Mouse (Mus musculus): ENCODE data around the gene Tmem167b.

Gene Tmem167b

DNA sequence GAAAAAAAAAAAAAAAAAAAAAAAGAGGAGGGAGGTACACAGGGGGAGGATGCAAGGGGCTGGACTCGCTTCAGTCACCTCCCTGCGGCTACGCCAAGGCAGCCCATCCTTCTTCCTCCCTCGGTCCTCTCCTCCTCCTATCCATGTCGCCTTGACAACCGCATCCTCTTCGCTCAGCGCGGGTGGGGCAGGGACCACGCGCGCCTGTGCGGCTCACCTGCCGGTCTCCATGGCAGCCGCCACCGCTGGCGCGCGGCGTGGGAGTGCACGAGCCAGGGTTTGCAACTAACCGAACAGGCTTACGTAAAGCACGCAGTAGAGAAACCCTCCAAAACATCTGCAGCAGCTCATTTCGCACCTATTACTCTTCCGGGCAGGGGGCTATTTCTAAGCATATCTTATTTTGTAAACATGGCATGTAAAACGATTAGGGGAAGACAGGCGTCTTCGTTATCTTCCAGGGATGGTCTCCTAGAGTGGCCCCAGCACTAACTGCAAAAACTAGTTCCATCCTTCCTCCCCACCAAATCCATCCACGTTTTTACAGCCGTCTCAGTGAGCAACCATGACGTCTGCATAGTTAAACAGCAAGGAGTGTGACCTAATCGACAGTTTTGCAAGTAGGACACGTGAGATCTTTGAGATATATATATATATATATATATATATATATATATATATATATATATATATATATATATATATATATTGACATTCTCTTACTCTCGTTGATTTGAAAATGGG lies 25.6 kb downstream of the Tmem167b start, which contains the start of gene 5330417C22Rik:
5330417C22Rik (minus strand) TSS at position 20 of the 744 bp plus-strand sequence.
- peak; percentile 27 for DNase-seq

DNA sequence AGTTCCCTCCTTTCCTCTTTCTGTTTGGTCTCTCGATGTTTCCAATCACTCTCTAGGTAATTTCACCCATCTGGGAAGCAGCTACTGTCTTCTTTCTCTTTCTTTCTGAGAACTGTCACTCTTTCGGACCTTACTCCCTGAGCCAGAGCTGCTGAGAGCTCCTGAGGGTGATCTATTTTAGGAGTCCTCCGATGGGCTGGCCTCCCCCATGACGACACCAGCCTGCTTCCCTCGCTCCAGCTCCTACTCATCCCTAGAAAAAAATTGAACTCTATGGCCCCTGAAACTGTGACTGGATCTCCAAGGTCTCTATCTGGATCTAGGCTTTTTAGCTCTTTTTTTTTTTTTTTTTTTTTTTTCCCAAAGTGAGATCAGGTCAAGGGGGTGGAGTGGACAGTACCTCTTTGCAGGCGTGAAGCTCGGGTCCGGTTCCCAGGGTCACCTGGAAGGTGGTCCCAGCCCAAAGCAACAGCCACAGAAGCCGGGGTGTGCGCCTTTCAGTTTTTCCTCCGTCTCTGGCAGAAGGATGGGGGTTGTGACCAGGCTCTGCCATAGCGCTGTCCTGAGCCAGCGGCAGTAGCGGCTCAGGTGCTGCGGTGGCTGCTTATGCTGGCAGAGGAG lies 26.3 kb downstream of the Tmem167b start:
- no peak for DNase-seq

DNA sequence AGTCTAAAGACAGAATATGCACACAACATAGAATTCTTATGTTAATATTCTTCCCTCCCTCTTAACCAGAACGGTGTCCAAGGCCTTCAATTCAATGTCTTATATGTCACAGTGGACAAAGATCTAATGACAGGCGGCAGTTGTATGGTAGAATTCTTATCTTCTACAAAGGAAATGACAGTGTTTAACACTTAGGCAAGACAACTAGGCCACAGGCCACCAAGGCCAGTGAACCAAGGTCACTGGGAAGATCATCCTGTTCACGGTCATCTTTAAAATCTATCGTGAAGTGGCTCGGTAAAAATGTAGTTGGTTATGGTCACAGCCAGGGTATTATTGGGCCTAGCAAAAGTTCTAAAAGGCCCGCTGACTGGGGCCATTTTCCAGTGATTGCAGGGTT lies 28.3 kb downstream of the Tmem167b start, which contains the start of gene 1700013F07Rik:
1700013F07Rik (plus strand) TSS at position 200 of the 400 bp plus-strand sequence.
- no peak for DNase-seq

- peak; percentile 67 for DNase-seq
Observed at GRCm38 (mm10) chr3:108533114-108533885, 29.0 kb downstream of the Tmem167b start.

DNA sequence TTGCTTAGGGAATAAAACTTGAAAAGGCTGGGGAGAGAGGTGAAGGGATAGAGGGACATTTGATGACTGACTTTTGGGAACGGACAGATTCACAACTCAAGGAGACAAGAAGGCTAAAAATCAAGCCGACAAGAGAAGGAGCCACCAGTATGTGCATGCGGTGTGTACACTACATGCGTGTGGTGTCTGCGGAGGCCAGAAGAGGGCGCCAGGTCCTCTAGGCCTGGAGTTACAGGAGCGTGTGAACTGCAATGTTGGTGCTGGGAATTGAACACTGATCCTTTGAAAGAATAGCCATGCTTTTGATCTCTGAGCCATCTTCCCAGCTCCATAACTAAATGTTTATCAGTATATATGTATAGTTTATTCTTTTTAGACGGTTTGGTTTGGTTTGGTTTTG lies 33.8 kb downstream of the Tmem167b start:
- DNase-seq, result no peak

DNA sequence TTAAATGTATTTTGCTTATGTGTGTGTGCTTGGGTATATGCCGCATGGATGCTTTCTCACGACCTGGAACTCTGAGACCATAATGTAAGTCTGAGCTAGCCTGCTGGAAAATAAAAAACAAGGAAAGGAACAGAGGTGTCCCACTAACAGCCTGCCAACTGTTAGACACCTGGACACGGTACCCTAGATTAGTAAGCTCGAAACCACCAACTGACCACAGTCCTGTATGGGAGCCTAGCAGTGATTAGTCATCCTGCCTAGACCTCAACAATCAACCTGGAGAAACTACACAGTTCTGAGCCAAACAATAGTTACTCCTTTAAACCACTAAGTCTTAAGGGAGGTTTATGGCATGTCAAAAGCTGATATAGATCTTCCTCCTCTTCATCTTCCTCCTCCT lies 38.9 kb downstream of the Tmem167b start:
- no peak for DNase-seq

- DNase-seq, result no peak
Observed at GRCm38 (mm10) chr3:108518276-108518675, 44.0 kb downstream of the Tmem167b start.

DNA sequence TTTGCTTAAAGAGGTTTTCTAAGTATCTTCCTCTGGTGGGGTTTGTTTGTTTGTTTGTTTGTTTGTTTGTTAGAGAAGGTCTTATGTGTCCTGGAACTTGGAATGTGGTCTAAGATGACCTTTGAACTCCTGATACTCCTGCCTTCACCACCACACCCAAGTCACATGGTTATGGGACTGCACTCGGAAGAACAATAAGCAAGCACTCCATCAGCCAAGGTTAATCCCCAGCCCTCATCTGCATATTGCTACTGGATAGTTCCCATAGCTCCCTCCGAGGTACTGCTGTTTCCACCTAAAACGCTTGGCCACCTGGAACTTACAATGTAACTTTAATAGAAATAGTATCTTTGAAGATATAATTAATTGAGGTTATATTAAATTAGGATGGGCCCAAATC lies 48.8 kb downstream of the Tmem167b start:
- DNase-seq, result no peak

- no peak for DNase-seq
Observed at GRCm38 (mm10) chr3:108510716-108511483, 51.4 kb downstream of the Tmem167b start.

DNA sequence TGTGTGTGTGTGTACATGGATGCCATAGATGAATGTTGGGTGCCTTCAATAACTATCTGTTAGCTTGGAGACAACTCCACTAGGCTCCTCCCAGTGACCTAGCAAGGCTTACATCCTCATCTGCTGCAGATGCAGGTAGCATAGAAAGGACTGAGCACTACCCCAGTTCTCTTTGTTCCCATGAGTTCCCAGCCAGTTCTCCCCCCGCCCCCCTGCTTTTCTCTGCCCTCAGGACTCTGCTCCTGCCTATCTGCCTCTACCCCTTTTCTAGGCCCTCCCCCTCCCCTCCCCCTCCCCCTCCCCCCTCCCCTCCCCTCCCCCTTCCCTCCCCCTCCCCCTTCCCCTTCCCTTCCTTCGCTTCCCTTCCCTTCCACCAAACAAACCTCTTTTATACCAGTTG lies 52.1 kb downstream of the Tmem167b start:
- no peak for DNase-seq

- no peak for DNase-seq
Observed at GRCm38 (mm10) chr3:108508745-108509474, 53.4 kb downstream of the Tmem167b start.
